Mouse (Mus musculus): ENCODE measurements at regions not wholly inside any gene's neighbourhood (a gene's known extent, or its start where the extent isn't known, plus 50 kb on each side); places are given as distances from the start of the nearest gene placed in this dataset.
A peak's percentile ranks its signal among the peaks of the same experiment; 100 is the strongest.
"Not testable (repeated sequence)": the region's sequence is repeated elsewhere in the genome, so short reads cannot be mapped to it uniquely, and the experiment has no call there.

DNA sequence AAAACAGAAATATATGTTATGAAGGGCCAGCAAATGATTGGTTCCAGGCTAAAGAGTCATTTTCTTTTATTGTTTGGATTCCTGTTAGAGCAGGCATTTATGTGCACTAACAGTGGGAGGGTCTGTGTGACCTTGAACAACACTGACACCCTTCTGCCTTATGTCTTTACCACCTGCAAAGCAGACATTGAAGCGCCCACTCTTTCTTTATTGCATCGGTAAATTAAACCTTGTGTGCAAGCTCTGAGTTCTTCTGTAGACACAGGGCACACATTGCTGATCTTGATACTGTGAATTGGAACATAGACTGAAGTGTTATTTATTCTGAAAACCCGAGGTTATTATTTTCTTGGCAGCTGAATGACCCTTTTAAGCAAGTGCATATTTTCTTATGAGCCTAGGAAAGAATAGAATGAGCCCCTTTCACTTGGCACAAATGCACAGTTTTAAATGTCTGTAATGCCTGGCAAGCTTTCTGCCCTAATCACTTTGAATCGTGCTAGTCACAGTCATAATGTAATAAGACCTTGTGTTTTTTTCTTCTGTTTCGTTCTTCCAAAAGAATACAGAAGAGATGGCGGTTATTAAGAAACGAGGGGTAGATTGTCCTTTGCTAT lies 125.1 kb upstream of the Cobl start:
- Histone ChIP-seq H3K4me3 (ENCODE audit: low read length) (no peak overlapping the region), H3K27ac (ENCODE audit: low read length) (no peak overlapping the region), H3K9me3 (ENCODE audit: low read length) (no peaks in the 10 kb centered on the region; the same call in 1 of the 2 replicates), H3K9ac (replicated peaks; ENCODE audit: low read length) (no peak overlapping the region), H3K4me2 (replicated peaks; ENCODE audit: low read depth, low read length) (no peak overlapping the region), H3K4me1 (ENCODE audit: insufficient read depth, low read length) (no peaks in the 10 kb centered on the region), H3K36me3 (ENCODE audit: insufficient read depth, low read length) (no peaks in the 10 kb centered on the region), H3K27me3 (ENCODE audit: insufficient read depth, low read length) (no peaks in the 10 kb centered on the region)
- no peak for ATAC-seq (ENCODE audit: low FRiP score, low TSS enrichment)
- WGBS = 76% methylated on average over 7 of the region's 7 CpGs

DNA sequence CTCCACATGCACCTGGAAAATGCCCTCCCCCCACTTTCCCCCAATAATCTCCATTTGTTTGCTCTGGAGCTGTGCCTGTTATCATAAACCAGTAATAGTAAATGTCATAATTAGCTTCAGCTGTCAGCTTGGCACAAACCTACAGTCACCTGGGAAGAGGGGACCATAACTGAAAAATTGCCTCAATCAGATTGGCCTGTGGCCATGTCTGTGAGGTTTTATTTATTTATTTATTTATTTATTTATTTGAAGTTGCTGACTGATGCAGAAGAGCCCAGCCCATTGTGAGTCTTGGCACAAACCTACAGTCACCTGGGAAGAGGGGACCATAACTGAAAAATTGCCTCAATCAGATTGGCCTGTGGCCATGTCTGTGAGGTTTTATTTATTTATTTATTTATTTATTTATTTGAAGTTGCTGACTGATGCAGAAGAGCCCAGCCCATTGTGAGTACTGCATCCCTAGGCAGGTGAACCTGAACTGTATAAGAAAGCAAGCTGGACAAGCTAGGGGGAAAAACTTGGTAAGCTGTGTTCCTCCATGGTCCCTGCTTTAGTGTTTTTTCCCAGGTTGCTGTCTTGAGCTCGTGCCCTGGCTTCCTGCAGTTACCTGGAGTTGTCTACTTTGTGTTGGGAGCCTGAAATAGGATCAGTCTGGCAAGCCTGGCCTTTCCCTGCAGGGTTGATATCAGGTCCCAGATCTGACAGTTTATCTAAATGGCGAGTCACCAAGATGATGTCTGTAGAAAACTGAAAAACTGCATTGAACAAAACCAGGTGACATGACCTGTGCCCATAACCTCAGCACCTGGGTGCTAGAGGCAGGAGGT lies 120.3 kb upstream of the Cobl start:
- ATAC-seq (ENCODE audit: low FRiP score, low TSS enrichment); H3K4me2 ChIP-seq (replicated peaks; ENCODE audit: low read depth, low read length); H3K4me1 ChIP-seq (ENCODE audit: insufficient read depth, low read length); H3K36me3 ChIP-seq (ENCODE audit: insufficient read depth, low read length); H3K9me3 ChIP-seq (ENCODE audit: low read length); H3K27me3 ChIP-seq (ENCODE audit: insufficient read depth, low read length); H3K27ac ChIP-seq (ENCODE audit: low read length); H3K9ac ChIP-seq (replicated peaks; ENCODE audit: low read length); H3K4me3 ChIP-seq (ENCODE audit: low read length): not testable (repeated sequence)
- WGBS = 71% methylated on average over 2 of the region's 2 CpGs

- H3K4me3 ChIP-seq (ENCODE audit: low read length) = no peak overlapping the region
- no peaks in the 10 kb centered on the region for H3K9me3 ChIP-seq (ENCODE audit: low read length)
- no peak for ATAC-seq (ENCODE audit: low FRiP score, low TSS enrichment)
- no peak overlapping the region for H3K4me2 ChIP-seq (replicated peaks; ENCODE audit: low read depth, low read length)
- H3K4me1 ChIP-seq (ENCODE audit: insufficient read depth, low read length) = no peaks in the 10 kb centered on the region
- H3K27ac ChIP-seq (ENCODE audit: low read length) = no peak overlapping the region
- no peaks in the 10 kb centered on the region for H3K27me3 ChIP-seq (ENCODE audit: insufficient read depth, low read length)
- no peaks in the 10 kb centered on the region for H3K36me3 ChIP-seq (ENCODE audit: insufficient read depth, low read length)
- H3K9ac ChIP-seq (replicated peaks; ENCODE audit: low read length) = no peak overlapping the region
- 33% methylated on average over 14 of the region's 14 CpGs for WGBS
Observed at GRCm38 (mm10) chr11:12578999-12579576, 114.3 kb upstream of the Cobl start.

- no peak overlapping the region for H3K4me3 ChIP-seq (ENCODE audit: low read length)
- WGBS = 65% methylated on average over 5 of the region's 5 CpGs
- no peaks in the 10 kb centered on the region for H3K27me3 ChIP-seq (ENCODE audit: insufficient read depth, low read length)
- no peak overlapping the region for H3K27ac ChIP-seq (ENCODE audit: low read length)
- H3K9me3 ChIP-seq (ENCODE audit: low read length) = no peaks in the 10 kb centered on the region; the same call in 1 of the 2 replicates
- no peaks in the 10 kb centered on the region for H3K36me3 ChIP-seq (ENCODE audit: insufficient read depth, low read length)
- no peak overlapping the region for H3K9ac ChIP-seq (replicated peaks; ENCODE audit: low read length)
- no peaks in the 10 kb centered on the region for H3K4me1 ChIP-seq (ENCODE audit: insufficient read depth, low read length)
- no peak overlapping the region for H3K4me2 ChIP-seq (replicated peaks; ENCODE audit: low read depth, low read length)
- no peak for ATAC-seq (ENCODE audit: low FRiP score, low TSS enrichment)
Observed at GRCm38 (mm10) chr11:12559663-12560062, 94.9 kb upstream of the Cobl start.

DNA sequence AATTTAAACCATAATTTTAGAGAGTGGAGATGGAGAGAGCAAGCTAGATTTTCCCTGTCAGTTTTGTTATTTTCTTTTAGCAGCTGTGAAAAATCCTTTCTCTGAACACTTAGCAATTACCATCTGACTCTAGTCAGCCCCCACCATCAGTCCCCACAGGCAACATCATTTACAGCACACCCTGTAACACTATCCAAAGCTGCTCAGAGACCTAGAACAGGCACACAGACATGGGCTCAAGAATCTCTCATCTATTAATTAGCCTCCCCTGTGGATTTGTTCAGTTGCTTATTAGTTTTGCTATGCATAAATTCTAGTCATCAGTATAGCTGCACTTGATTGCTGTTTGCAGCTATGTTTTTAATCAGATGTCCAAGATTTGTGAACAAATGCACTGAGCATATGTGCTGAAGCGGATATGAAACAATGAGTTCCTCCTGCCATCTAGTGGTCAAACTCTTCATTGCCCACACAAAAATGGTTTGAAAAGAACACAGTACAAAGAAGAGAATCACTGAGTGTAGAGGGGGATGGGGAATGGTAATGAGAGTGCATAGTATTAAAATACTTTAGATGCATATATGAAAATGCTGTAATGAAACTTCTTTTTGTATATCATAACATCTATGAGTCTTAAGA lies 94.4 kb upstream of the Cobl start:
- Histone ChIP-seq H3K27me3 (ENCODE audit: insufficient read depth, low read length) (no peaks in the 10 kb centered on the region), H3K36me3 (ENCODE audit: insufficient read depth, low read length) (no peaks in the 10 kb centered on the region), H3K9me3 (ENCODE audit: low read length) (no peaks in the 10 kb centered on the region; the same call in 1 of the 2 replicates), H3K9ac (replicated peaks; ENCODE audit: low read length) (no peak overlapping the region), H3K4me1 (ENCODE audit: insufficient read depth, low read length) (no peaks in the 10 kb centered on the region), H3K27ac (ENCODE audit: low read length) (no peak overlapping the region), H3K4me3 (ENCODE audit: low read length) (no peak overlapping the region), H3K4me2 (replicated peaks; ENCODE audit: low read depth, low read length) (no peak overlapping the region)
- WGBS = 33% methylated on average over 1 of the region's 1 CpGs
- ATAC-seq (ENCODE audit: low FRiP score, low TSS enrichment) = peak; percentile 54; the same call in 1 of the 2 replicates

- Histone ChIP-seq H3K27me3 (ENCODE audit: insufficient read depth, low read length) (no peaks in the 10 kb centered on the region), H3K9me3 (ENCODE audit: low read length) (no peaks in the 10 kb centered on the region; the same call in 1 of the 2 replicates), H3K4me2 (replicated peaks; ENCODE audit: low read depth, low read length) (no peak overlapping the region), H3K9ac (replicated peaks; ENCODE audit: low read length) (no peak overlapping the region), H3K4me3 (ENCODE audit: low read length) (no peak overlapping the region), H3K36me3 (ENCODE audit: insufficient read depth, low read length) (no peaks in the 10 kb centered on the region), H3K4me1 (ENCODE audit: insufficient read depth, low read length) (no peaks in the 10 kb centered on the region), H3K27ac (ENCODE audit: low read length) (no peak overlapping the region)
- ATAC-seq (ENCODE audit: low FRiP score, low TSS enrichment) = no peak
- WGBS = 76% methylated on average over 8 of the region's 8 CpGs
Observed at GRCm38 (mm10) chr11:12558176-12558575, 93.4 kb upstream of the Cobl start.

- Histone ChIP-seq H3K4me1 (ENCODE audit: insufficient read depth, low read length) (no peaks in the 10 kb centered on the region), H3K27ac (ENCODE audit: low read length) (no peak overlapping the region), H3K4me3 (ENCODE audit: low read length) (no peak overlapping the region), H3K27me3 (ENCODE audit: insufficient read depth, low read length) (no peaks in the 10 kb centered on the region), H3K36me3 (ENCODE audit: insufficient read depth, low read length) (no peaks in the 10 kb centered on the region), H3K4me2 (replicated peaks; ENCODE audit: low read depth, low read length) (no peak overlapping the region), H3K9ac (replicated peaks; ENCODE audit: low read length) (no peak overlapping the region), H3K9me3 (ENCODE audit: low read length) (no peaks in the 10 kb centered on the region)
- ATAC-seq (ENCODE audit: low FRiP score, low TSS enrichment) = no peak
- WGBS = 56% methylated on average over 1 of the region's 1 CpGs
Observed at GRCm38 (mm10) chr11:12545771-12546170, 81.0 kb upstream of the Cobl start.

GRCm38 (mm10) chr11:12543042-12543441 lies 78.3 kb upstream of the Cobl start:
- H3K27me3 ChIP-seq (ENCODE audit: insufficient read depth, low read length) = no peaks in the 10 kb centered on the region
- no peak for ATAC-seq (ENCODE audit: low FRiP score, low TSS enrichment)
- no peak overlapping the region for H3K4me2 ChIP-seq (replicated peaks; ENCODE audit: low read depth, low read length)
- 74% methylated on average over 1 of the region's 1 CpGs for WGBS
- H3K27ac ChIP-seq (ENCODE audit: low read length) = no peak overlapping the region
- no peak overlapping the region for H3K9ac ChIP-seq (replicated peaks; ENCODE audit: low read length)
- no peaks in the 10 kb centered on the region for H3K36me3 ChIP-seq (ENCODE audit: insufficient read depth, low read length)
- no peaks in the 10 kb centered on the region for H3K4me1 ChIP-seq (ENCODE audit: insufficient read depth, low read length)
- H3K9me3 ChIP-seq (ENCODE audit: low read length) = no peaks in the 10 kb centered on the region
- no peak overlapping the region for H3K4me3 ChIP-seq (ENCODE audit: low read length)

DNA sequence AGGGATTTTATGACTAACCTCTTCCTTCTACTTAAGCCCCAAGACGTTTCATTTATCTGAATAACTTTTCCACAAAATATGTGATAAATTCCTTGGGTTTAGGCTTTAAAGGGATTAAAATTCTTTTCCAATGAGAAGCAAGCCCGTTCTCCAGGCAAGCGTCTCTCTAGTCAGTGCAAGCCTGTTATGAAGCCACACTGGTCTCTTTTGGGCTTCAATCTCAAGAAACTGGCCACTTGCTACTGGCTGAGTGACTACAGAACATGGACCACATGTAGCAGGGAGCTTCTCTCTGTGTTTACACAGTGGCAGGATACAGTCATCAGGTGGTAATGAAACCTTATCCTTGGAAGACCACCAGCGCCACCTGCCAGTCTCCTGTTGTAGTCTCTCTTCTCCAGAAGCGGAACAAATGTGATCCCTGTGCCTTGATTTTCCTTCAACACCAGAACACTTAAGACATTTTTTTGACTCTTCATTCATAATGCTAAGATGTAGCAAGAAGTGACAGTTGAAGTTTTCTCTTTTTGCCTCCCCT lies 75.6 kb upstream of the Cobl start:
- WGBS = 60% methylated on average over 5 of the region's 5 CpGs
- Histone ChIP-seq H3K4me3 (ENCODE audit: low read length) (no peak overlapping the region), H3K36me3 (ENCODE audit: insufficient read depth, low read length) (no peaks in the 10 kb centered on the region), H3K27ac (ENCODE audit: low read length) (no peak overlapping the region), H3K9me3 (ENCODE audit: low read length) (no peaks in the 10 kb centered on the region), H3K4me2 (replicated peaks; ENCODE audit: low read depth, low read length) (no peak overlapping the region), H3K4me1 (ENCODE audit: insufficient read depth, low read length) (no peaks in the 10 kb centered on the region), H3K27me3 (ENCODE audit: insufficient read depth, low read length) (no peaks in the 10 kb centered on the region), H3K9ac (replicated peaks; ENCODE audit: low read length) (no peak overlapping the region)
- ATAC-seq (ENCODE audit: low FRiP score, low TSS enrichment) = peak; percentile 46; the same call in 1 of the 2 replicates

Measured in kidney, embryonic 16.5 days (tissue).